Mouse (Mus musculus): Measurements from ENCODE around the gene Zfp362.

The Zfp362 gene

DNA sequence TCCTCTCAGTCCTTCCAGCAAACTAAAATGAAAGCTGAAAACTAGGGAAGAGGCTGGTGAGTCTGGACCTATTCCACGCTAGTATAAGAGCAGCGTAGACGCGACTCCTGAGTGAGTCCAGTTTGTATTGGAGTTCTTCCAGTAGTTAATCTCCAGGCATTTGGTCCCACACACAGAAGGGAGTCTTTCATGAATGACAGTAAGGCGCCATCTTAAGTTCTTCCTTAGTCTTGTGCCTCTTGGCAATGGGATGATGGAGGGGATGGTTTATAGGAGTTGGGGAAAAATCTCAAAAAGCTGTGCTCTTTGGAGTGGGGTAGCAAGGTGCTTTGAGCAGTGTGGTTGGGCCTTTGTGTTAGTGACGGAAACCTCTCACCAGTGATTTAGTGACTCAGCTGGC, 75.6 kb downstream of the Zfp362 start:
- no peak for DNase-seq (ENCODE audit: low read depth, low spot score)

GRCm38 (mm10) chr4:128729709-128730037, 76.2 kb downstream of the Zfp362 start:
- DNase-seq (ENCODE audit: low read depth, low spot score), result no peak

- no peak for DNase-seq (ENCODE audit: low read depth, low spot score)
Observed at GRCm38 (mm10) chr4:128729033-128729708, 76.7 kb downstream of the Zfp362 start.

GRCm38 (mm10) chr4:128728431-128728851, 77.4 kb downstream of the Zfp362 start:
- DNase-seq (ENCODE audit: low read depth, low spot score), result no peak

DNA sequence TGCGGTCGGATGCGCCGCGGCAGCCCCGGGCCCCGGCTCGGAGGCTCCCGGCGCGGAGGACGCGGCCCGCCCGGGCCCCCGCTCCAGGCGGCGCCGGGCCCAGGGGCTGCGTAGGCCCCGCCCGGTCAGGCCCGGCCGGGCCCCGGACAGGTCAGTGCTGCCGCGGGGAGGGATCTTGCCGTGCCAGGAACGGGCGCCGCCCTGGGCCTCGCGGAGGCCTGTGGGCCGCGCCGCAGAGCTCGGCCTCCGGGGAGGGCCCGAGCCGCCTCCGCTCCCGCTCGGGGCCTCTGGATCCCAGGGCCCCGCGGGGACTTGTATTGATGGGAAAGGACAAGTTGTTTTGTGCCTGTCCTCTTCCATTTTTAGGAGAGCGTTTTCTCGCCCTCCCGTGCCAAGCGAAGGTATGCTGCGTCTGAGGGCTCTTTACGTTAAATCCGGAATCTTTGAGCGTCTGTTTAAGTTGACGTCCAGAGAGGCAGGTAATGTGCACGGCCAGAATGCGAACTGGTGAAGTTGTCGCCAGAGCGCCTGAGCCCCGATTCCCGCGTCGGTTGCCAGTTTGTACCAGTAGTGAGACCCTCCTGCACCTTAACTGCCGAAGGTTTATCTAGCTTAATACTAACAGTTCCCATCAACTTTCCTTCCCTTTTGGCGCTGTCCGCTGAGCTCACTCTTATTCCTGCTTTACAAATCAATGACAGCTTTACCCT, 78.0 kb downstream of the Zfp362 start:
- no peak for DNase-seq (ENCODE audit: low read depth, low spot score)

DNA sequence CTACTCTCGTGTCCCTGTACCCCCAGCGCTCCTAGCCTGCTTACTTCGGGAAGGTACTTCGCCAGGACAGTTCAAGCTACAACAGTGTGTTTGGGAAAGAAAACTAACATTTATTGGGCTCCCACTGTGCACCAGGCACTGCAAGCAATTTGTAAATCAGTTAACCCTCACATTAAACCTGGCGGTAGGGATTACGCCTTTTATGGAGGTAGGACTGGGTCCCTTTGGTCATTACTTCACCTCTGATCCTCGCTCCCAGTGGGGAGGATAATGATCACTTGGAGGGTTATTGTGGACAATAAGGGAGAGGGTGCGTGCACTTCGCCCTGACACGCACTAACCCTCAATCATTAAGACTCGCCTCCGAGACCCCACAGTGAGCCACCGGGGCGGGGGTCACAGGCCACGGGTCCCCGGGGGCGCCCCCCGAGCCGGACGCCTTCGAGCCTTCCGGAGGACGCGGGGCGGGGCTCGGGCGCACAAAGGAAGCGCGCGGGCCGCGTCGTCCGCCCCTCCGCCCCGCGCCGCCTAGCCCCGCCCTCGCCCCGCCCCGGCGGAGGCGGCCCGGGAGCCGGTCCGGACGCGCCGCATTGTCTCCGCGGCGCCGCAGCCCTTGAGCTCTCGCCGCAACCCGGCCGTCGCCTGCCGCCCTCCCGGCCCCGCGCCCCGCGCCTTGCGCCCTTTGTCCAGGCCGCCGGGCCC, 78.7 kb downstream of the Zfp362 start:
- DNase-seq (ENCODE audit: low read depth, low spot score), result peak; percentile 69

DNA sequence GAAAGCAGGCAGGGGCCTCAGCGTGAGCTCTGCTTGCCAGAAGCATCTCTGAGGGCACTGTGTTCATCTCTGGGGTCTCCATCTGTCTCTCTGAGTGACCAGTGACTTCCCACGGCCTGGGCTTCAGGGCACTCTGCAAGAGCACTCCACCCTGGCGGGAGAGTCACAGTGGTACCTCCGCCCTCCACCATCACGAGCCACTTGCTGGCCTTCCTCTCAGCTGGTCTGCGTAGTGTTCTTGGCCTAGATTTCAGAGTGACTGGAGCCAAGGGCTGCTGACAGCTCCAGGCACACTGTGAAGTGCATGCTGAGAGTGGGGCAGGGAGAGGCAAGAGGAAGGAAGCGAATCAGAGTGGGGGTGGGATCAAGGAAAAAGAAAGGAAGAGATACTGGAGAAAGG, 81.8 kb downstream of the Zfp362 start:
- DNase-seq (ENCODE audit: low read depth, low spot score), result no peak

GRCm38 (mm10) chr4:128723431-128723830, 82.4 kb downstream of the Zfp362 start:
- no peak for DNase-seq (ENCODE audit: low read depth, low spot score)
